Mouse (Mus musculus) embryonic facial prominence, embryonic 15.5 days (tissue): ENCODE data around the gene Dhx29. TPM values are rescaled to one million over a fixed set of nuclear protein-coding genes. Genes with fewer than 3 reads are reported as not detected.

Experiments
- ATAC-seq: fragments of 200-750 bp; cut with Nextera tagmentation; 2 replicates; pipeline ENCODE4 v1.8.0; 2017; ENCODE audit warnings: low read depth, moderate TSS enrichment; ENCODE audit not compliant: insufficient number of reproducible peaks, low FRiP score, low TSS enrichment
- H3K27ac ChIP-seq: fragments of 300-500 bp; sonication (generic); replicated peaks from 2 replicates; pipeline ENCODE4 v1.5.1; 2015; ENCODE audit warnings: mild to moderate bottlenecking, inconsistent platforms
- H3K27me3 ChIP-seq: fragments of 300-500 bp; sonication (generic); 2 replicates; pipeline ENCODE4 v1.6.1; 2015; ENCODE audit warnings: inconsistent platforms
- H3K36me3 ChIP-seq: fragments of 300-500 bp; sonication (generic); 2 replicates; pipeline ENCODE4 v1.6.1; 2015; ENCODE audit warnings: mild to moderate bottlenecking, inconsistent platforms
- H3K4me1 ChIP-seq: fragments of 300-500 bp; sonication (generic); 2 replicates; pipeline ENCODE4 v1.6.1; 2015; ENCODE audit warnings: inconsistent platforms
- H3K4me2 ChIP-seq: fragments of 300-500 bp; sonication (generic); replicated peaks from 2 replicates; pipeline ENCODE4 v1.6.1; 2015; ENCODE audit warnings: mild to moderate bottlenecking, inconsistent platforms
- H3K4me3 ChIP-seq: fragments of 300-500 bp; sonication (generic); replicated peaks from 2 replicates; pipeline ENCODE4 v1.5.1; 2015; ENCODE audit warnings: mild to moderate bottlenecking, inconsistent platforms
- H3K9ac ChIP-seq: fragments of 300-500 bp; sonication (generic); 2 replicates; pipeline ENCODE4 v1.6.1; 2015; ENCODE audit warnings: inconsistent platforms
- H3K9me3 ChIP-seq: fragments of 300-500 bp; sonication (generic); replicated peaks from 2 replicates; pipeline ENCODE4 v1.6.1; 2016; ENCODE audit warnings: inconsistent platforms
- WGBS: fragments of 180-500 bp; shearing (Covaris S2); methylation state at CpG from one replicate; pipeline ENCODE4 v1.1.7; 2015; 5-methylcytosine and 5-hydroxymethylcytosine counted together
- polyA plus RNA-seq: library from polyadenylated mRNA; unstranded; fragments of >200 nt; fragmentation: Nextera tagmentation; extraction: Ambion mirVana; gene quantifications from 2 replicates; pipeline ENCODE4 v1.2.1, GENCODE M21; 2015

Gene Dhx29
- polyA plus RNA-seq, 1 experiment from 2014 or later, result 22.4 TPM

DNA sequence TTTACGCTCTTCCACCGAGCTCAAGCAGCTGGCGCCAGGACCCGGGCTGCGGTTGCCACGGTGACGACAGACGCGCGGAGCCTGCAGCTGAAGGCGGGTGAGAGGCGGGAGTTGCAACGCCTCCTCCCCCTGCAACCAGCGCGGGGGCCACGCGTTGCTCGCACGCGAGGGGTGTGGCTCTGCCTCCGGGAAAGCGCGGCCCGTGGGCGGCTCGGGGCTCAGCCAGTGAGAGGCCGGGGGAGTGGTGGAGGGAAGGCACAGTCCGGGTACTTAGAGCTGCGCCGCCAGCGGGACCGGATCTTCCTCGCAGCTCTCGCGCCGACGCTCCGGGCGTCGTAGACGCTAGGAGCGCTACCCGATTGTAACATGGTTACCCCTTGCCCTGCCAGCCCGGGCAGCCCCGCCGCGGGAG lies 60.3 kb downstream of the Dhx29 start, which contains the start of gene Ccno:
TSS of gene Ccno (plus strand) at position 271 of the 412 bp plus-strand sequence.
- Histone ChIP-seq H3K9me3 (no peaks in the 10 kb centered on the region), H3K9ac (peak within 1 kb of the TSS; percentile 46), H3K36me3 (no peaks in the 10 kb centered on the region), H3K27me3 (peaks cover 67% of the 10 kb centered on the region), H3K4me2 (peak within 1 kb of the TSS; percentile 99), H3K27ac (no peak within 1 kb of the TSS), H3K4me1 (peaks cover 41% of the 10 kb centered on the region), H3K4me3 (peak within 1 kb of the TSS; percentile 54)
- peak; percentile 98 for ATAC-seq
- WGBS, result under 1% methylated on average over 47 of the region's 47 CpGs

DNA sequence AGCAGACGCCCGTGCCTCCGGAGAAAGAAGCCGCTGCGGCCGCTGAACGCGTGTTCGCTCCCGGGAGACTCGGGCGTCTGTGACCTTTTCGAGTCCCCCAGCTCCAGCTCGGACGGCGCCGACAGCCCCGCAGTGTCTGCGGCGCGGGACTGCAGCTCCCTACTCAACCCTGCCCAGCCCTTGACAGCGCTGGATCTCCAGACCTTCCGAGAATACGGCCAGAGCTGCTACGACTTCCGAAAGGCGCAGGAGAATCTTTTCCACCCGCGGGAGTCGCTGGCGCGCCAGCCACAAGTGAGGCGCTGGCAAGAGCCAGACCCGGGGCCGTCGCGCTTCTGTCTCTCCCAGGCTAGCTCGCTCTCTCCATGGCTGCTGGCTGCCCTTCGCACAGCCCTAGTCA lies 60.7 kb downstream of the Dhx29 start:
- Histone ChIP-seq H3K36me3 (no peaks in the 10 kb centered on the region), H3K4me2 (peak overlapping the region; percentile 99), H3K4me1 (peaks cover 41% of the 10 kb centered on the region), H3K9me3 (no peaks in the 10 kb centered on the region), H3K27ac (no peak overlapping the region), H3K9ac (peak overlapping the region; percentile 46), H3K4me3 (peak overlapping the region; percentile 54), H3K27me3 (peaks cover 69% of the 10 kb centered on the region)
- under 1% methylated on average over 39 of the region's 39 CpGs for WGBS
- ATAC-seq, result peak; percentile 41; the same call in 1 of the 2 replicates

DNA sequence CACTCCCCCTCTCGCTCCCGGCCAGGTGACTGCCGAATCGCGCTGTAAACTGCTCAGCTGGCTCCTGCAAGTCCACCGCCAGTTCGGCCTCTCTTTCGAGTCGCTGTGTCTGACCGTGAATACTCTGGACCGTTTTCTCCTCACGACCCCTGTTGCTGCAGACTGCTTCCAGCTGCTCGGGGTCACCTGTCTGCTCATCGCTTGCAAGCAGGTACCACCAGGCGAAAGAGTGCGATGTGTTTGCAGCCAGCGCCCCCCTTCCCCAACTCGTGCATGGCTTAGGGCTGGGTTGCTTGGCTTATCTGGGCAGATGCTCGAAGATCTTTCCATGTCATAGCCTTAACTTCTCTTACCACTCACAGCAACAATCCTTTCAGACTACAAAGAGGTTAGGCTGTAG lies 61.6 kb downstream of the Dhx29 start:
- peak overlapping the region; percentile 99 for H3K4me2 ChIP-seq
- no peaks in the 10 kb centered on the region for H3K9me3 ChIP-seq
- no peaks in the 10 kb centered on the region for H3K36me3 ChIP-seq
- no peak for ATAC-seq
- WGBS, result under 1% methylated on average over 19 of the region's 19 CpGs
- H3K4me1 ChIP-seq, result peaks cover 50% of the 10 kb centered on the region
- peaks cover 78% of the 10 kb centered on the region for H3K27me3 ChIP-seq
- H3K4me3 ChIP-seq, result peak overlapping the region; percentile 54
- H3K9ac ChIP-seq, result no peak overlapping the region
- no peak overlapping the region for H3K27ac ChIP-seq

DNA sequence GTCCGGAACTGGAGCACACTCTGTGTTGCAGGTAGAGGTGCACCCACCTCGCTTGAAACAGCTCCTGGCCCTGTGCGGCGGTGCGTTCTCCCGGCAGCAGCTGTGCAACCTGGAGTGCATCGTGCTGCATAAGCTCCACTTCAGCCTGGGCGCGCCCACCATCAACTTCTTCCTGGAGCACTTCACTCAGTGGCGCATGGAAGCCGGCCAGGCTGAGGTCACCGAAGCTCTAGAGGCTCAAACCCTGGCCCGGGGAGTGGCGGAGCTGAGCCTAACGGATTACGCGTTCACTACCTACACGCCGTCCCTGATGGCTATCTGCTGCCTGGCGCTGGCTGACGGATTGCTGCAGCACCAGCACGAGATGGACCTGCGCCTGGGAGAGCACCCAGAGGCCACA lies 62.3 kb downstream of the Dhx29 start:
- peaks cover 79% of the 10 kb centered on the region for H3K27me3 ChIP-seq
- no peaks in the 10 kb centered on the region for H3K36me3 ChIP-seq
- no peak overlapping the region for H3K9ac ChIP-seq
- H3K4me2 ChIP-seq, result peak overlapping the region; percentile 15
- peaks cover 56% of the 10 kb centered on the region for H3K4me1 ChIP-seq
- H3K27ac ChIP-seq, result no peak overlapping the region
- peak overlapping the region; percentile 54 for H3K4me3 ChIP-seq
- no peaks in the 10 kb centered on the region for H3K9me3 ChIP-seq
- WGBS, result under 1% methylated on average over 23 of the region's 23 CpGs
- no peak for ATAC-seq

DNA sequence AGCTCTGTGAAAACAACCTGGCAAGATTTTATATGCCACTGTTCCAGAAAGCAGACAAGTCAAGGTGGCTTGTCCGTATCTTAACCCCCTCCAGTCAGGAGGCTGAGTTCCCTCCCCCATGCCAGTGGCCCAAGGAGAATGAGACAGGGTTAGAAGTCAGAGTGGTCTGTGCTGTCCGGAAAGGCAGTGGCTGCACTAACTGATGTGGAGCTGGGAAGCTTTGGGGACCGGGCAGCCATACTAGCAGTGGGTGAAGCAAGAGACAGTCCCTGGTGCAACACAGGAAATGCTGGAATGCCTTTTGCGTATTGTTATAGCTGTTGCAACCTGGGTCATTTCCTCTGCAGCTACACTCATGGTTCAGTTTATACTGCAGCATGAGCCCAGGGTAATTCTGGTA lies 63.1 kb downstream of the Dhx29 start:
- WGBS, result 8% methylated on average over 4 of the region's 4 CpGs
- Histone ChIP-seq H3K4me1 (peaks cover 56% of the 10 kb centered on the region), H3K4me3 (no peak overlapping the region)

DNA sequence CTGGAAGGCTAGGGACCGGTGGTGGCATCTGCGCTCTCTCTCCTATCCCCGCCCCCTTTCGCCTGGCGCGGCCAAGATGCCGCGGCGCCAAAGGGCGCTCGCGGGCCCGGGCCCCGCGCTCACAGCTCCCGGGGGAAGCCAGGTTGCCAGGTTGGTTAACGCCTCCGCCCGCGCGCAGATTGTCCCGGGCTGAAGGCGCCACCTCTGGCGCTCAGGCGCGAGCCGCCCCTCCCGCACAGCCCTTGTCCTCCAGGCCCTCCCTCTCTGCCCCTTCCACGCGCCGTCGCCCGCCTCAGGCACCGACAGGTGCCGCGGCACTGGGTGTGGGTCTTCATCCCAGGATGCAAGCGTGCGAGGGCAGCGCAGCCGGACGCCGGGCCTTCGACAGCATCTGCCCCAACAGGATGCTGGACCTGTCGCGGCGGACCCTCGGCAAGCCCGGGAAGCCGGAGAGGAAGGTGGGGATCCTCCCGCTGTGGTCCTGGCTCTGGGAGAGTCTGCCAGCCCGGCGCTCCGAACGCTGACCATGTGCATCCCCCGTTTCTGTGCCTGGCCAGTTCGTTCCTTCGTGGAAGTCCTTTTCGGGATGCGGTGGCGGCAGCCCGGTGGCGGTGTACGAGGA lies 66.4 kb downstream of the Dhx29 start, which contains the start of gene Mcidas:
TSS of gene Mcidas (plus strand) at position 315 of the 622 bp plus-strand sequence.
- Histone ChIP-seq H3K36me3 (no peaks in the 10 kb centered on the region), H3K4me2 (peak within 1 kb of the TSS; percentile 70), H3K9me3 (no peaks in the 10 kb centered on the region), H3K9ac (no peak within 1 kb of the TSS), H3K4me3 (peak within 1 kb of the TSS; percentile 42), H3K27me3 (peaks cover 93% of the 10 kb centered on the region), H3K27ac (no peak within 1 kb of the TSS), H3K4me1 (peaks cover 35% of the 10 kb centered on the region)
- under 1% methylated on average over 63 of the region's 63 CpGs for WGBS
- peak; percentile 37; the same call in 1 of the 2 replicates for ATAC-seq

More for the DNA sequence above, 63.1 kb downstream of the Dhx29 start:
- no peak overlapping the region for H3K4me2 ChIP-seq
- H3K27me3 ChIP-seq, result peaks cover 86% of the 10 kb centered on the region
- no peak overlapping the region for H3K27ac ChIP-seq
- no peak for ATAC-seq
- no peaks in the 10 kb centered on the region for H3K36me3 ChIP-seq
- H3K9ac ChIP-seq, result no peak overlapping the region
- H3K9me3 ChIP-seq, result no peaks in the 10 kb centered on the region

DNA sequence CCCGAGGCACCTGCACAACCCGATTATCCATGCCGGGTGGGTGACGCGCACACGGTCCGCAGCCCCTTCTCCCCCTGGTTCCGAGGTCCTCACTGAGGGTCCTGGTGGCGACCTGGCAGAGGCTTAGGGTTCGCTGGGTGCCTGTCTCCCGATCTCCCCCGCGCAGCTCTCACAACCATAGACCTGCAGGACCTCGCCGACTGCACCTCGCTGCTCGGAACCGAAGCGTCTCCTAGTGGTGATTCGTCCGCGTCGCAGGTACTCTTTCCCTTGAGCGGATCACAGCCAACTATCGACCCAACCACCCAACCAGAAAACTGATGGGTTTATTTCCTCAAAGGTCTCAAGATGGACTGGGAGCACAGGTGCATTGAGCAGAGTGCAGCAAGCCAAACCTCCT lies 66.9 kb downstream of the Dhx29 start:
- Histone ChIP-seq H3K27ac (no peak overlapping the region), H3K36me3 (no peaks in the 10 kb centered on the region), H3K4me3 (peak overlapping the region; percentile 42), H3K9me3 (no peaks in the 10 kb centered on the region), H3K4me1 (peaks cover 33% of the 10 kb centered on the region), H3K4me2 (peak overlapping the region; percentile 70), H3K27me3 (peaks cover 92% of the 10 kb centered on the region), H3K9ac (no peak overlapping the region)
- under 1% methylated on average over 25 of the region's 25 CpGs for WGBS
- ATAC-seq, result peak; percentile 49; the same call in 1 of the 2 replicates

DNA sequence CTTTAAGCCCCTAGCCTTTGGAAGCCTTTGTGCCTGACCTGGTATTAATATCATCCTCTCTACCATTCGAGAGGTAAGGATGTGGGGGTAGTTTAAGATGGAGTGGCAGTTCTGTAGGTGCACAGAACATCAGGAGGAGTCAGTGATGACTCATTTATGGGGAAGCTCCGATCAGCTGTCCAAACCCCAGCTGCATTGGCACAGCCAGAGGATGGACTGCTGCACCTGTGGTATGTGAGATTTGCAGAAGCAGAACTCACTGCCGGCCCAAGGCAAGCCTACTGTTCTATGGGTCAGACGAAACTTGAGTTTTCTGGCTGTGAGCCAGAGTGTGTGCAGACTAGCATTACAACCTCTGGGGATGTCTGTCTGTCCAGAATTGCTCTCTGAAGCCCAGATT lies 69.2 kb downstream of the Dhx29 start:
- Histone ChIP-seq H3K9ac (no peak overlapping the region), H3K27me3 (peaks cover 88% of the 10 kb centered on the region), H3K4me2 (no peak overlapping the region), H3K4me3 (no peak overlapping the region), H3K27ac (no peak overlapping the region), H3K9me3 (no peaks in the 10 kb centered on the region), H3K4me1 (peaks cover 25% of the 10 kb centered on the region), H3K36me3 (no peaks in the 10 kb centered on the region)
- no peak for ATAC-seq
- WGBS, result 42% methylated on average over 4 of the region's 4 CpGs

DNA sequence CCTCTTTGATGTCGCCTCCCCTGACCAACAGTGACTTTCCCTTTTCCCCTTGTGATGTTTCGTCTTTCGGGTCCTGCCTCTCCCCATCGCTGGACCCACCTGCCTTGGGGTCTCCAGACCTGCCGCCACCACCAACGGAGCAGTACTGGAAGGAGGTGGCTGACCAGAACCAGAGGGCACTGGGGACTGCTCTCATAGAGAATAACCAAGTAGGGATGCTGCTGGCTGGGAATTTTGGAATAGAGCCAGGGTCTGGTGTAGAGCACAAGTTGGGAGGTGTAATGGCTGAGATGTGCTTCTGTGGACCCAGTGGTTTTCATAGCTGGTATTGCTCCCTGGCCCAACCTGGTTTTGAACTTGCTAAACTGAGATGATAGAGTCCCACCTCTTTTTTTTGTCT lies 70.1 kb downstream of the Dhx29 start:
- Histone ChIP-seq H3K36me3 (no peaks in the 10 kb centered on the region), H3K4me1 (peaks cover 25% of the 10 kb centered on the region), H3K27me3 (peaks cover 83% of the 10 kb centered on the region), H3K4me3 (no peak overlapping the region), H3K9ac (no peak overlapping the region), H3K4me2 (no peak overlapping the region), H3K9me3 (no peaks in the 10 kb centered on the region), H3K27ac (no peak overlapping the region)
- WGBS, result 65% methylated on average over 6 of the region's 6 CpGs
- no peak for ATAC-seq

DNA sequence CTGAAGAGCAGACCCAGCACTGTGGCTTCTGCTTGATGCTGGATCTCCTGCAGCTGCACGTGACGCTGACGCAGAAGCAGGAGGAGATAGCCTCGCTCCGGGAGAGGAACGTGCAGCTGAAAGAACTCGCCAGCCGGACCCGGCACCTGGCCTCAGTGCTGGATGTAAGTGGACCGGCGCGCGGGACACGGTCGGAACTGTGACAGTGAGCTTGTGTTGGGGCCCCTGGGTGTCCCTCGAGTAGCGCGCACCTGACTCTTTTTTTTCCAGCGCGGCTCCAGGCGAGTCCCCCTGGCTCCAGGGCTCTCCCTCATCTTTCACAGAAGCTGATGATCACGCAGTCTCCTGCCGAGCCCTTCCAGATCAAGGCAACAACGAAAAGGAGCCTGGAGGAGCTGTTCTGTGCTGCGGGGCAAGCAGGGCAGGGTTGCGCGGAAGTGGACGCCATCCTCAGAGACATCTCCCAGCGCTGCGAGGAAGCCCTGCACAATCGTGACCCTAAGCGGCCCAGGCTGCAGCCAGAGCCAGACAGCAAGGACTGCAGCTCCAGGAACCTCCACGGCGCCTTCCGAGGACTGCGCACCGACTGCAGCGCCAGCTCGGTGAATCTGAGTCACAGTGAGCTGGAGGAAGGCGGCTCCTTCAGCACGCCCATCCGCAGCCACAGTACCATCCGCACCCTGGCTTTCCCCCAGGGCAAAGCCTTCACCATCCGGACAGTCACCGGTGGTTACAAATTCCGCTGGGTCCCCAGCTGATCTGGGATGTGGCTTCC lies 71.4 kb downstream of the Dhx29 start:
- Histone ChIP-seq H3K4me1 (peaks cover 19% of the 10 kb centered on the region), H3K4me2 (peak overlapping the region; percentile 95), H3K36me3 (no peaks in the 10 kb centered on the region), H3K9me3 (no peaks in the 10 kb centered on the region), H3K4me3 (peak overlapping the region; percentile 44), H3K9ac (0 out of 2 replicates have a peak overlapping the region, but pooled peaks have one; percentile 6), H3K27me3 (peaks cover 72% of the 10 kb centered on the region), H3K27ac (no peak overlapping the region)
- WGBS, result under 1% methylated on average over 46 of the region's 46 CpGs
- ATAC-seq, result no peak

DNA sequence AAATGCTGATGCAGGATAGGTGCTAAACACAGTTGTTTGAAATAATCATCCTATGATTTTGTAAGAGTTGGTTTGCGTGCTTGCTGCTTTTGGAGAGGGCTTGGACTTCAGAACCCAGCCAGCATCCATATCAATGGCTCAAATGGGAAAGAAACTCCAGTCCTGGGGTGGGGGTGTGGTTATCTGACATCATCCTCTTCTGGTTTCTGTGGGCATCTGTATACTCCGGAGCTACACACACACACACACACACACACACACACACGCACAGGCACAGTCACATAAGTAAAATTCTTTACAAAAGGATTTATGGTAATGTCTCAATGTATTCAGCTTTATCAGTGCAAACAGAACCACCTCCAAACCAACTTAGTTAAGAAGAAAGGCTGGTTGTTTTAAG lies 72.8 kb downstream of the Dhx29 start:
- no peak overlapping the region for H3K4me3 ChIP-seq
- no peaks in the 10 kb centered on the region for H3K9me3 ChIP-seq
- 62% methylated on average over 3 of the region's 3 CpGs for WGBS
- H3K4me1 ChIP-seq, result peaks cover 11% of the 10 kb centered on the region
- no peak overlapping the region for H3K9ac ChIP-seq
- no peak overlapping the region for H3K27ac ChIP-seq
- H3K27me3 ChIP-seq, result peaks cover 57% of the 10 kb centered on the region
- H3K36me3 ChIP-seq, result no peaks in the 10 kb centered on the region
- no peak overlapping the region for H3K4me2 ChIP-seq
- no peak for ATAC-seq
